Mouse (Mus musculus) intestine, embryonic 16.5 days (tissue): ENCODE data around the gene Hpse2. TPM values are rescaled to one million over a fixed set of nuclear protein-coding genes. Genes with fewer than 3 reads are reported as not detected.

Experiments used
- ATAC-seq: fragments of 200-750 bp; cut with Nextera tagmentation; 2 replicates; pipeline ENCODE4 v1.8.0; 2017; ENCODE audit warnings: moderate TSS enrichment, moderate library complexity
- H3K27ac ChIP-seq: fragments of 300-500 bp; sonication (generic); 2 replicates; pipeline ENCODE4 v1.5.1; 2014; ENCODE audit warnings: mild to moderate bottlenecking, low read length
- H3K27me3 ChIP-seq: fragments of 300-500 bp; sonication (generic); replicated peaks from 2 replicates; pipeline ENCODE4 v1.6.1; 2014; ENCODE audit warnings: low read length, control low read depth, mixed read lengths; ENCODE audit not compliant: control insufficient read depth, insufficient read depth
- H3K36me3 ChIP-seq: fragments of 300-500 bp; sonication (generic); 2 replicates; pipeline ENCODE4 v1.6.1; 2014; ENCODE audit warnings: low read length, control low read depth; ENCODE audit not compliant: control insufficient read depth, insufficient read depth
- H3K4me1 ChIP-seq: fragments of 300-500 bp; sonication (generic); 2 replicates; pipeline ENCODE4 v1.6.1; 2014; ENCODE audit warnings: low read length, control low read depth, mixed read lengths; ENCODE audit not compliant: control insufficient read depth, insufficient read depth
- H3K4me2 ChIP-seq: fragments of 300-500 bp; sonication (generic); 2 replicates; pipeline ENCODE4 v1.6.1; 2014; ENCODE audit warnings: low read depth, low read length, control low read depth
- H3K4me3 ChIP-seq: fragments of 300-500 bp; sonication (generic); 2 replicates; pipeline ENCODE4 v1.5.1; 2014; ENCODE audit warnings: mild to moderate bottlenecking, low read length
- H3K9ac ChIP-seq: fragments of 300-500 bp; sonication (generic); 2 replicates; pipeline ENCODE4 v1.6.1; 2014; ENCODE audit warnings: low read depth, low read length
- H3K9me3 ChIP-seq: fragments of 300-500 bp; sonication (generic); 2 replicates; pipeline ENCODE4 v1.6.1; 2016; ENCODE audit warnings: low read length, control low read depth; ENCODE audit not compliant: control insufficient read depth
- WGBS: fragments of 180-500 bp; shearing (Covaris S2); extraction: QIAGEN DNeasy Blood & Tissue Kit; methylation state at CpG from one replicate; pipeline ENCODE4 v1.1.7; 2014; 5-methylcytosine and 5-hydroxymethylcytosine counted together
- polyA plus RNA-seq: library from polyadenylated mRNA; unstranded; fragments of >200 nt; fragmentation: Nextera tagmentation; extraction: Ambion mirVana; gene quantifications from 2 replicates; pipeline ENCODE4 v1.2.1, GENCODE M21; 2015

Hpse2 gene
- polyA plus RNA-seq, 1 experiment from 2014 or later = 14.1 TPM

DNA sequence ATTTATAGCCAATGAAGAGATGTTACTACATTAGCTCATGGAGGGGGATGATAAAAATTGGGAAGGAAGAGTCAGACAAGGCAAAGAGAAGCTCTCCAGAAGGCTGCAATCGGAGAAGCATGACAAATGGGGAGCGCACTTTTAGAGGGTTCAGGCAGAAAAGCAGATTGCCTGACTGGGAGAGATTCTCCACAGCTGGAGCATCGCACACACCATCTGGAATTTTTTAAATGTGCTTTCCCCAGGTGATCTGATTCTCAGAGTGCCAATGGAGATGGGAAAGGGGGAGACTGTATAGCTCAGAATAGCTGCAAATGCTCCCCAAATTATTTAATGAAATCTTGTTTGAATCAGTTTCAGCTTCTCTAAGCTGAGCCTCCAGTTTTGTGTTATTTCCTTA lies 156.4 kb downstream of the Hpse2 start:
- Histone ChIP-seq H3K4me3 (no peak overlapping the region), H3K36me3 (no peaks in the 10 kb centered on the region), H3K4me2 (no peak overlapping the region), H3K27me3 (no peaks in the 10 kb centered on the region), H3K9me3 (no peaks in the 10 kb centered on the region), H3K9ac (no peak overlapping the region), H3K4me1 (no peaks in the 10 kb centered on the region), H3K27ac (no peak overlapping the region)
- no peak for ATAC-seq
- 53% methylated on average over 3 of the region's 3 CpGs for WGBS

DNA sequence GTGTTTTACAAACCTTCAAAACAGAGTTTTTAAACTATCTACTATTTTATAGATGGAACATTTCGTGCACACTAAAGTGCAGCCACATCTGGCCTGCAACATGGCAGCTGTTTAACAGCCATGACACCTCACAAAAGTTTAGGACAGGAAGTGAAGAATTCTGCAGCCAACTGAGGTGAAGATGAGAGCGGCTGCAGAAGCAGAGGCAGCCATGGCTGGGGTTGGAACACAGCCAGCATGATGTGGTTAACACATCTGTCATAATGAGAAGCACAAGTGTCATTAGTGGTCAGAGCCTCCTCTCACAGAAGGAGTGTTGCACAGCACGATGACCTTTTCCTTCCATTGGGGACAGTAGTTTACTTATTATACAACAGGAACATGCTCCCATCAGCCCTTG lies 194.6 kb downstream of the Hpse2 start:
- no peak for ATAC-seq
- H3K4me2 ChIP-seq = no peak overlapping the region
- H3K27ac ChIP-seq = no peak overlapping the region
- WGBS = 46% methylated on average over 3 of the region's 3 CpGs
- no peaks in the 10 kb centered on the region for H3K36me3 ChIP-seq
- no peak overlapping the region for H3K4me3 ChIP-seq
- peaks cover 2% of the 10 kb centered on the region; the same call in 1 of the 2 replicates for H3K4me1 ChIP-seq
- no peaks in the 10 kb centered on the region for H3K27me3 ChIP-seq
- no peak overlapping the region for H3K9ac ChIP-seq
- no peaks in the 10 kb centered on the region for H3K9me3 ChIP-seq

DNA sequence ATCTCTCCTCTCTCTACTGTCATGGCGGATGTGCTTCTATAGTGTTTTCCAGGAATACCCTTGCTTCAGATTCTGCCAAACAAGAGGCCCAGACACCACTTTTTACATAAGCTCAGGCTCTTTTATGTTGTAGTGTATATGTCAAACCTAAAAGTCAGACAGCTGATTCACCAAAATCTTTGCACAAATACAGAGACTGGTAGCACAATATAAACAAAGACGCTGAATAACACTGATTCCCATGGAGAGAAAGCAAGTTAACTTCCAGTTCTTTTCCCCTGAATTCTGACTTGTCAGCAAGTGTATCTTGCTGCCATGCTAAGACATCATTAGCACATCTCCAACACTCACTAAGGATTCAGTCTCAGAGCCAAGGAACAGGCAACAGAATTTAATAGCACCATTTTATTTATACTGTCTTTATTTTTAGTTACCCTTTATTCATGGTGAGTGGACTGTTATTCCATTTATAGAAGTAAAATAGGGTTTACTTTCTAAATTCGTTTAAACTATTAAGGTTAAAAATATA lies 212.7 kb downstream of the Hpse2 start:
- Histone ChIP-seq H3K4me3 (no peak overlapping the region), H3K36me3 (no peaks in the 10 kb centered on the region), H3K27me3 (no peaks in the 10 kb centered on the region), H3K27ac (no peak overlapping the region), H3K4me2 (no peak overlapping the region), H3K9ac (no peak overlapping the region), H3K9me3 (no peaks in the 10 kb centered on the region), H3K4me1 (peaks cover 3% of the 10 kb centered on the region)
- WGBS = 72% methylated on average over 3 of the region's 3 CpGs
- ATAC-seq = no peak

DNA sequence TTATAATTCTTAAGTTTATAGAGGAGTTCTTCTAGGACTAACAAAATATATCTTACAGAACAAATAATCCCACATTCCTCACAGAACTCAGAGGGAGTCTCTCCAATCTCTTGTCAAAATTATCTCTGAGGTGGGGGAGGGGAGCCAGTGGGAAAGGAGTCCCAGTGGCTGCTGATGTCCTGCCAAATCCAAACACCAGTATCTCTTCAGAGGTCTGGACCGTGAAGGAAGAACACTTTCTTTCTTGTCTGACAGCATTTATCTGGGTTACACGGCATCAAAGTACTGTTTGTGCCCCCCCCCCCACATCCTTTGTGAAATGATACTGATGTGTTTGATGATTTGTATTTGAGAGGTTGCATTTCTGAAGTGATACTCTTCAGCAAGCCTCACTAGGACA lies 213.3 kb downstream of the Hpse2 start:
- peaks cover 3% of the 10 kb centered on the region for H3K4me1 ChIP-seq
- H3K4me2 ChIP-seq = no peak overlapping the region
- no peak overlapping the region for H3K4me3 ChIP-seq
- no peak overlapping the region for H3K9ac ChIP-seq
- WGBS = 27% methylated on average over 2 of the region's 2 CpGs
- no peaks in the 10 kb centered on the region for H3K9me3 ChIP-seq
- ATAC-seq = no peak
- H3K36me3 ChIP-seq = no peaks in the 10 kb centered on the region
- H3K27me3 ChIP-seq = no peaks in the 10 kb centered on the region
- no peak overlapping the region for H3K27ac ChIP-seq

DNA sequence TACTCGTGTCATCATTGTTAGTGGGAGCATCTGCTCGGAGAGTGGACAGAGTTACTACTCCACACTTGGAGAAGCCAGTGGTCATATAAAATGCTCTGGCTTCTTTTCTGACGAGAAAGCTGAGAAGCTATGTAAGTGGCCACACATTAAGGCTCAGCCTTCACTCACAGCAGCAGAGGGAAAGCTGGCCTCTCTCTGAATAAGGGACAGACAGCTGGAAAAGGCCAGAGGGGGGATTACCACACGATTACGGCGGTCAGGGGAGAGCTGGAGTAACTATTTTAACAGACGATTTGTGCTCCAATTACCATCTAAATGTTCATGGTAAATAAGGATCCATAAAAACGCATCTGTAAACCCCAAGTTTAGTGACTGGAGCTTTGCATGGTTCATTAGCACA lies 232.1 kb downstream of the Hpse2 start:
- Histone ChIP-seq H3K36me3 (no peaks in the 10 kb centered on the region), H3K27me3 (no peaks in the 10 kb centered on the region), H3K4me3 (no peak overlapping the region), H3K27ac (no peak overlapping the region; the same call in 1 of the 2 replicates), H3K4me1 (no peaks in the 10 kb centered on the region), H3K9me3 (no peaks in the 10 kb centered on the region), H3K9ac (no peak overlapping the region), H3K4me2 (no peak overlapping the region)
- 50% methylated on average over 8 of the region's 8 CpGs for WGBS
- peak; percentile 18; the same call in 1 of the 2 replicates for ATAC-seq

- no peak for ATAC-seq
- Histone ChIP-seq H3K27ac (no peak overlapping the region; the same call in 1 of the 2 replicates), H3K9me3 (no peaks in the 10 kb centered on the region), H3K9ac (no peak overlapping the region), H3K27me3 (no peaks in the 10 kb centered on the region), H3K36me3 (no peaks in the 10 kb centered on the region), H3K4me1 (no peaks in the 10 kb centered on the region), H3K4me2 (no peak overlapping the region), H3K4me3 (no peak overlapping the region)
- WGBS = 67% methylated on average over 5 of the region's 5 CpGs
These were observed 232.6 kb downstream of the Hpse2 start for GRCm38 (mm10) chr19:43155582-43155981.

- WGBS = 82% methylated on average over 6 of the region's 6 CpGs
- H3K4me3 ChIP-seq = no peak overlapping the region
- no peak overlapping the region for H3K9ac ChIP-seq
- no peaks in the 10 kb centered on the region for H3K36me3 ChIP-seq
- no peak overlapping the region for H3K27ac ChIP-seq
- no peaks in the 10 kb centered on the region for H3K27me3 ChIP-seq
- no peak overlapping the region for H3K4me2 ChIP-seq
- no peaks in the 10 kb centered on the region for H3K4me1 ChIP-seq
- ATAC-seq = no peak
- H3K9me3 ChIP-seq = no peaks in the 10 kb centered on the region
These were observed 240.3 kb downstream of the Hpse2 start for GRCm38 (mm10) chr19:43147901-43148300.

- ATAC-seq = no peak
These were observed 241.3 kb downstream of the Hpse2 start for GRCm38 (mm10) chr19:43146820-43147219.

DNA sequence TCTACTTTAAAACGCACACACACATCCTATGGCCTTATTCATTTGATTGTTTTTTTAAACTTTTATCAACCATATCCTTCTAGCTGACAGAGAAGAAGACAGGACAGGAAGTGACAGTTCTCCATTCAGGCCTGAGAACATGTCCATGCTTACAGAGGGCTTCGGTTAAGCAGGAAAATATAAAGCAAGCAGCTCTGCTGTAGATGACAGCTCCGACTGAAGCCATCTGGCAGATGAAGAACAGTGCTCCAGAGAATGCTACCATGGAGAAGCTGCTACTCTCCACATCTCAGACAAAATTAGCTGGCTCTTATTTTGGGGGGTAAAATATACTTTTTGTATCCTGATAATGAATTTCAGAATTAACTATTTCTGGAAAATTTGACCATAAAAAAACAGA lies 246.5 kb downstream of the Hpse2 start:
- Histone ChIP-seq H3K9ac (no peak overlapping the region), H3K9me3 (no peaks in the 10 kb centered on the region), H3K4me1 (no peaks in the 10 kb centered on the region), H3K36me3 (no peaks in the 10 kb centered on the region), H3K4me2 (no peak overlapping the region), H3K27ac (no peak overlapping the region), H3K27me3 (no peaks in the 10 kb centered on the region), H3K4me3 (no peak overlapping the region)
- no peak for ATAC-seq
- 52% methylated on average over 3 of the region's 3 CpGs for WGBS

More at GRCm38 (mm10) chr19:43146820-43147219, 241.3 kb downstream of the Hpse2 start:
- Histone ChIP-seq H3K27ac (no peak overlapping the region), H3K27me3 (no peaks in the 10 kb centered on the region), H3K9ac (no peak overlapping the region), H3K4me1 (no peaks in the 10 kb centered on the region), H3K36me3 (no peaks in the 10 kb centered on the region), H3K4me3 (no peak overlapping the region), H3K9me3 (no peaks in the 10 kb centered on the region), H3K4me2 (no peak overlapping the region)
- 67% methylated on average over 7 of the region's 7 CpGs for WGBS

DNA sequence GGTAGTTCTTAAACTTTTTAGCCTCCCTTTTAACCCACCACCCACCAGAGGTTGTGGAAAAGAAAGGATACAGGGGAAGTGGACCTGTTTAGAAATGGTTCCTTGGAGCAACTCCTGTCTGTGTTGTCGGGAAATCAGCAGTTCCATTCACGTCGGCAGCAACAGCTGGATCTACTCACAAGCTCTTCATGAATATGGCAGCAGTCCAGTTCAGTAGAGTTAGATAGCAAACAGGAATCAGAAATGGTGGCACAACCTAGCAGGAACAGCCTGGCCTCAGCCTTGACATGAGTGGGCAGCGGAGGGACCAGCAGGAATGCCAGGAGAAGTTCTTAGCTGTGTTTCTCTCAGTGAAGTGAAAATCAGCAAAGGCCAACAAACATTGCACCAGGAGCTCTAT lies 278.4 kb downstream of the Hpse2 start:
- WGBS = 77% methylated on average over 4 of the region's 4 CpGs
- Histone ChIP-seq H3K4me3 (no peak overlapping the region), H3K27ac (no peak overlapping the region), H3K27me3 (no peaks in the 10 kb centered on the region), H3K4me2 (no peak overlapping the region), H3K9me3 (no peaks in the 10 kb centered on the region), H3K9ac (no peak overlapping the region), H3K36me3 (no peaks in the 10 kb centered on the region), H3K4me1 (no peaks in the 10 kb centered on the region)
- no peak for ATAC-seq
